Mouse (Mus musculus): Measurements from ENCODE around the gene Rxfp3. TPM values are rescaled to one million over a fixed set of nuclear protein-coding genes. Genes with fewer than 3 reads are reported as not detected.
"Not testable (repeated sequence)": the region's sequence is repeated elsewhere in the genome, so short reads cannot be mapped to it uniquely, and the experiment has no call there.

Rxfp3 gene
- polyA plus RNA-seq, 1 experiment from 2014 or later: 3.0 TPM

DNA sequence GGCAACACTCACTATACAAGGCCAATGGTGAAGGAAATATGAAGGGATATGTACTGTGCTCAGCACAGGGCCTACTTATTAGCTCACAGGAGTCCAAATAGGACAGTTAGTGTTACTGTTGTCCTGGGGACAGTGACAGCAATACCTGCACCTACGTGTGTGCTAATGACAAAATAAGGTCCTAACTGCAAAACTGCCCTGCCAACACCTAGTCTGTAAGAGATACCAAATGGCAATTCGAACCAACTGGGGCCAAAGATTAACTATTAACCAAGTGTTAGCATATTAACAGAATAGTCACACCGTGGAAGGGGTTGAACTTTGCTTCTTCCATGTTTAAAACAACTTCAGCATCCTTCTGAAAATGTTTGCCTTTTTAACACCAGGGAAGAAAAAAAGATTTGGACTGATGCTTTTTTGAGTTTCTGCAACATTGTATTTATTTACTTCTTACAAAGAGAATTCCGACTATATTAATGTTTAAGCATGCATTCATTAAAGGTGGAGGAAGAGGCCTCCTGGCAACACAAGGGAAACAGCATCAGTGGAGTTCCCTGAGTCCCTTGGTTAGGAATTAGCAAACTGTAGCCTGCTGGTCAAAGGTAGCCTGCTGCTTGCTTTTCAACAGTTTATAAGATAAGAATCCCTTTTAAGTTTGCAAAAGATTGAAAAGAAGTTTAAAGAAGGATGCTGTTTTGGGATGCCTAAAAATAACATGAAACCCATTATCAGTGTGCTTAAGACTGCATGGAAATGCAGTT is 10.8 kb downstream of the Rxfp3 start:
- ATAC-seq (replicated peaks): no peak

DNA sequence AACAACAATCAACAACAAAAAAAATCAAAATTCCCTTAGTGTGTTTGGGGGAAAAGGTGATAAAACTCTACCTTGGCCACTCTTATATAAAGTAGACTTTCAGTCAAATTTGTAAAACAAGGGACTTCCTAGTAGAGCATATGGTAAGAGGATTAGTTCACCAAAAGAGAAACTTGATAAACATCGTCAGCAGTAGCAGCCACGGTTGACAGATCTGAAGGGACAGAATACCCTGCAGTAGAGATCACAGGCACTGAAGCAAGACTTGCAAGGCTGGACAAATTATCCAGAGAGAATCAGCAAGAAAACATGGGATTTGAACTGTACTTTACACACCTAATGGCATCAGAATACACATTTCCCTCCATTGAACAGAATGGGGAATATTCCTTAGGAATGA is 22.9 kb downstream of the Rxfp3 start:
- H3K4me2 ChIP-seq: no peak overlapping the region
- H3K27me3 ChIP-seq (replicated peaks): no peaks in the 10 kb centered on the region
- no peak overlapping the region for H3K27ac ChIP-seq
- 26% methylated on average over 2 of the region's 2 CpGs for WGBS
- no peaks in the 10 kb centered on the region for H3K36me3 ChIP-seq (replicated peaks)
- no peak for ATAC-seq (replicated peaks)
- no peaks in the 10 kb centered on the region for H3K9me3 ChIP-seq
- H3K4me1 ChIP-seq: no peaks in the 10 kb centered on the region
- H3K9ac ChIP-seq: no peak overlapping the region
- H3K4me3 ChIP-seq: no peak overlapping the region

More for the DNA sequence above, 10.8 kb downstream of the Rxfp3 start:
- Histone ChIP-seq H3K9ac (no peak overlapping the region), H3K27ac (no peak overlapping the region), H3K27me3 (replicated peaks) (no peaks in the 10 kb centered on the region), H3K4me3 (no peak overlapping the region), H3K4me2 (no peak overlapping the region), H3K9me3 (no peaks in the 10 kb centered on the region), H3K4me1 (no peaks in the 10 kb centered on the region), H3K36me3 (replicated peaks) (no peaks in the 10 kb centered on the region)
- 77% methylated on average over 4 of the region's 4 CpGs for WGBS

DNA sequence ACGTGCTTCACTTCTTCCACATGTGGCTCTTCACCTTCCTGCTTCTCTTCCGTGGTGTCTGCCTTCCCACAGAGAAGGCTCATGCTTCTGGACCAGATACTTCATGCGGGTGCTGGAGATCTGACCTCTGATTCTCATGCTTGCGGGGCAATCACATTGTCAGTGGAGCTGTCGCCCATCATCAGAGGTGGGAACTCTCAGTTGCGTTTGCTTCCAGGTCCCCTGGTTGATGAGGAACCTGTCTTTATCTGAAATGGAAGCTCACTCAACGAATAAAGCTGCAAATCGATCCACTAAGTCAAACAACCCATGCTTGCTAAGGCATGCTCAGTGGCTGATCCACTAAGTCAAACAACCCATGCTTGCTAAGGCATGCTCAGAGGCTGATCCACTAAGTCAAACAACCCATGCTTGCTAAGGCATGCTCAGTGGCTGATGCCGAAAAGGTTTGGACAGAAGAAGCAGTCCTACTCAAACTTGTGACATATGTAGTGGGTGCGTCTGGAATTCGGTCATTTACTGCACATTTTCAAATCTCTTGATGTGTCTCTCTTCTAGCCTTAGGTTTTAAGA is 26.7 kb downstream of the Rxfp3 start:
- no peak overlapping the region for H3K4me2 ChIP-seq
- WGBS: 94% methylated on average over 11 of the region's 11 CpGs
- H3K9ac ChIP-seq: no peak overlapping the region
- no peaks in the 10 kb centered on the region for H3K4me1 ChIP-seq
- H3K27ac ChIP-seq: no peak overlapping the region
- H3K36me3 ChIP-seq (replicated peaks): no peaks in the 10 kb centered on the region
- no peak overlapping the region for H3K4me3 ChIP-seq
- H3K27me3 ChIP-seq (replicated peaks): no peaks in the 10 kb centered on the region
- no peak for ATAC-seq (replicated peaks)
- no peaks in the 10 kb centered on the region for H3K9me3 ChIP-seq

DNA sequence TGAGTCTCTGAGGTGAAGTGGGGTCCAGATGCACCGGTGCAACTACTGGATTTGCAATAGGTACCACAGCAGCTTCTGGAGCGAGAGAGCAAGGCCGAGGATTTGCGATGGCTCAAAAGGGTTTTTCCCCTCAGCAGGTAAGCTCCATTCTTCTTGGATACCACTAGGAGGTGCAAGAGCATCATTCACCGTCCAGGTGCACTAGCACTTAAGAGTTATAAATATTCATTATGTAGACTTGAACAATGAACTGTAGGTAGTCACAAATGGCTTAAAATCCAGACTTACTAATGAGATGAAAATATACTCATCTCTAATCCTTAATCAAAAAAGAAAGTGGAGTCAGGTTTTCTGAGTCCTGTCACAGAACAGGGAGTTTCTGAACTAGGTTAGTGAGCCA is 29.0 kb downstream of the Rxfp3 start:
- no peaks in the 10 kb centered on the region for H3K4me1 ChIP-seq
- H3K9me3 ChIP-seq: no peaks in the 10 kb centered on the region
- H3K27me3 ChIP-seq (replicated peaks): no peaks in the 10 kb centered on the region
- H3K9ac ChIP-seq: no peak overlapping the region
- H3K36me3 ChIP-seq (replicated peaks): no peaks in the 10 kb centered on the region
- ATAC-seq (replicated peaks): no peak
- no peak overlapping the region for H3K4me3 ChIP-seq
- H3K4me2 ChIP-seq: no peak overlapping the region
- WGBS: 29% methylated on average over 5 of the region's 5 CpGs
- H3K27ac ChIP-seq: no peak overlapping the region

DNA sequence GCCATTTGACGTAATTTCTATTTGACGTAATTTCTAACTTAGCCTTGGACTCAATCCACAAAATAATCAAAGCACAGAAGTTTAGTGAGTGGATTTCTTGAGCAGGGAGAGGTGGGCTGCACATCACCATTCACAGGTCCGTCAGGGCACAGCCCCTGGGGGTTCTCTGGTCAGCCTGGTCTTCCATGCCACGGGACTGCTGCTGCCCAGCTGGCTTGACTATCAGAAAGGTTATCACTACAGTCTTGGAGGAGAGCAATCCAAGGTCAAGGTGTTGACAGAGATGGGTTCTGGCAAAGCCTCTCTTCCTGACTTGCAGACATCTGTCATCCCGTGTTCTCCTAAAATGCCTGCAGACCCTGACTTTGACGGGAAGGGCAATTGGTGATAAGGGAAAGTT is 33.1 kb downstream of the Rxfp3 start:
- no peaks in the 10 kb centered on the region for H3K36me3 ChIP-seq (replicated peaks)
- no peak for ATAC-seq (replicated peaks)
- 89% methylated on average over 6 of the region's 6 CpGs for WGBS
- no peak overlapping the region for H3K4me2 ChIP-seq
- H3K9ac ChIP-seq: no peak overlapping the region
- H3K4me3 ChIP-seq: no peak overlapping the region
- no peak overlapping the region for H3K27ac ChIP-seq
- H3K27me3 ChIP-seq (replicated peaks): no peaks in the 10 kb centered on the region
- no peaks in the 10 kb centered on the region for H3K9me3 ChIP-seq
- H3K4me1 ChIP-seq: no peaks in the 10 kb centered on the region

DNA sequence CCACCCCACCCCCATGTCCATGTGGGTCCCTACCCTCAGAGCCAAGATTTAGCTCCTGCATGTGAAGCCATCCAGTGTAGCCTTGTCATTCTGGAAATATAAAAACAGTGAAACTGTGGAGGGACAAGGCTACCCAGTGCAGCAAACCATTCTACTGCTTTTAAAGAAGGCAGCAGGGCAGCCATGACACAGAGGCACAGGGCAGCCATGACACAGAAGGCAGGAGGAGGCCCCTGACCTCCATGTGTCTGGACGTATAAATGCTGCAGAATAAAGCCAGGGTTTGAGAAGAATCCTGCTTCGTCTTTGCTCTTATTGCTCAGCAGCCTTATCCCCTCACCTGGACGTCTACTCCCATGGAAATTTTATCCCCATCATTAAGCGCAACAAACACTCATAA is 34.0 kb downstream of the Rxfp3 start:
- no peak for ATAC-seq (replicated peaks)
- no peaks in the 10 kb centered on the region for H3K36me3 ChIP-seq (replicated peaks)
- 86% methylated on average over 4 of the region's 4 CpGs for WGBS

DNA sequence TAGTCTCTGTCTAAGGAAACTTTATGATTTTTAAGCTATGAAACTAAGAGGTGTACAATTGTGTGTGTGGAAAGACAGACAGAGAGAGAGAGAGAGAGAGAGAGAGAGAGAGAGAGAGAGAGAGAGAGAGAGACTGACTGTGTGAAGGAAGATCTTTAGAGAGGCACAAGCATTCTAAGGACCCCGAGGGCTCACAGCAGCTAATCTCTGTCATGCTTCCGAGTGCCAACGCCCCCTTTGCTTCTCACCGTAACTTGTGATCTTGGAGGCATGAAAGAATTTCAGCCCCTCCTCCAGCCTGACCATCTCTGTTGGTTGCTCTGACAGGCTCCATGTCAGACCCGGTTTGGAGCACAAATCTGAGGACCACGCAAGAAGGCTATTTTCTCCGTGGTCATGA is 37.4 kb downstream of the Rxfp3 start, which contains the start of gene Slc45a2:
Slc45a2 (plus strand) TSS at position 301 of the 400 bp plus-strand sequence.
- Histone ChIP-seq H3K27ac (no peak within 1 kb of the TSS), H3K36me3 (replicated peaks) (no peaks in the 10 kb centered on the region), H3K4me3 (no peak within 1 kb of the TSS), H3K27me3 (replicated peaks) (no peaks in the 10 kb centered on the region), H3K9me3 (no peaks in the 10 kb centered on the region), H3K4me2 (no peak within 1 kb of the TSS), H3K9ac (no peak within 1 kb of the TSS), H3K4me1 (no peaks in the 10 kb centered on the region)
- no peak for ATAC-seq (replicated peaks)
- 42% methylated on average over 7 of the region's 7 CpGs for WGBS

More for the DNA sequence above, 34.0 kb downstream of the Rxfp3 start:
- Histone ChIP-seq H3K27ac (no peak overlapping the region), H3K9ac (no peak overlapping the region), H3K4me2 (no peak overlapping the region), H3K27me3 (replicated peaks) (no peaks in the 10 kb centered on the region), H3K4me1 (no peaks in the 10 kb centered on the region), H3K4me3 (no peak overlapping the region), H3K9me3 (no peaks in the 10 kb centered on the region)

DNA sequence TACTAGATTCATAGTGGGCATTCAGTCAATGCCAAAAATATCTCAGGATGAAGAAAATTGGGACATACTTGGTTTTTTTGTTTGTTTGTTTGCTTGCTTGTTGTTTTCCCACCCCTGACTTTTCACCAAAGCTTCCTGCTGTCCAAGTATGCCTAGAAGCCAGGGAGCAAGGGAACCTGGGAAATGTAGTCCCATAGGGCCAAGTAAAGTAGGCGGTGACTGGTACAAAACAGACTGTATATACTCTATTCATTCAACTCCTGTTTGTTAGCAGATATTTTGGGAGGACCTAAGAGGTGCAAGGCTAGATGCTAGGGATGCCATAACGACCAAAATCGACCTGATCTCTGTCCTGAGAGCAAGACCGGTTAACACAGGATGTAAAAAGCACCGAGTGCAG is 38.0 kb downstream of the Rxfp3 start:
- peak; percentile 67; the same call in 1 of the 2 replicates for ATAC-seq (replicated peaks)
- H3K9me3 ChIP-seq: no peaks in the 10 kb centered on the region
- no peak overlapping the region for H3K4me3 ChIP-seq
- no peak overlapping the region for H3K4me2 ChIP-seq
- no peak overlapping the region for H3K9ac ChIP-seq
- no peaks in the 10 kb centered on the region for H3K4me1 ChIP-seq
- H3K27me3 ChIP-seq (replicated peaks): no peaks in the 10 kb centered on the region
- WGBS: 53% methylated on average over 5 of the region's 5 CpGs
- H3K36me3 ChIP-seq (replicated peaks): no peaks in the 10 kb centered on the region
- no peak overlapping the region for H3K27ac ChIP-seq

DNA sequence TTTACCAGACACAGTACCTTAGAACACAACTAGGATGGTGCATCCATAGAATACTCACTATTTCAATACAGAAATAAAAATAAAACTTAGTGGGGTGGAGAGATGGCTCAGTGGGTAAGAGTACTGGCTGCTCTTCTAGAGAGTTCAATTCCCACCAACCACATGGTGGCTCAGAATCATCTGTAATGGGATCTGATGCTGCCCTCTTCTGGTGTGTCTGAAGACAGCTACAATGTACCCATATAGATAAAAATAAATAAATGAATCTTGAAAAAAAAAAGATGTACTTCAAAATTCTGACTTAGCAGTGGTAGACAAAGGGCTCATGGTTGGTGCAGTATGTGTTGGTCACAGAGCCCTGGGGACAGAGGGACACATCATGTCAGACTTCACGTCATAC is 46.2 kb downstream of the Rxfp3 start:
- 100% methylated on average over 1 of the region's 1 CpGs for WGBS
- no peaks in the 10 kb centered on the region for H3K4me1 ChIP-seq
- no peak for ATAC-seq (replicated peaks)
- no peak overlapping the region for H3K27ac ChIP-seq
- no peaks in the 10 kb centered on the region for H3K36me3 ChIP-seq (replicated peaks)
- H3K9ac ChIP-seq: no peak overlapping the region
- no peaks in the 10 kb centered on the region for H3K27me3 ChIP-seq (replicated peaks)
- no peak overlapping the region for H3K4me3 ChIP-seq
- no peak overlapping the region for H3K4me2 ChIP-seq
- H3K9me3 ChIP-seq: no peaks in the 10 kb centered on the region

DNA sequence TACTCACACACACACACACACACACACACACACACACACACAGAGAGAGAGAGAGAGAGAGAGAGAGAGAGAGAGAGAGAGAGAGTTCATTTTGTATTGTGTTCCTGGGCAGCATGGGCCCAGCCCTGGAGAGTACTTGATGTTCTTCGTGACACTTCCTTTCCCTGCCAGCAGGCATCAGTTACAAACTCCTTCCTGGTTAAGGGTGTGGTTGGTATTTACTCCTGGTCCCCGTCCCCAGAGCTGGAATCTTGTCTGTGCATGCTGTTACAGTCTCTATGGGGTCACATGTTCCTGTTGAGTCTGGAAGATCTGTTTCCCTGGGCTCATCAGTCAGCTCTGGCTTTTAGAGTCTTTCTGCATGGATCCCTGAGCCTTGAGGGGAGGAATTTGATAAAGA is 47.4 kb downstream of the Rxfp3 start:
- no peaks in the 10 kb centered on the region for H3K36me3 ChIP-seq (replicated peaks)
- no peak for ATAC-seq (replicated peaks)
- H3K4me3 ChIP-seq: no peak overlapping the region
- H3K9ac ChIP-seq: no peak overlapping the region
- 76% methylated on average over 2 of the region's 2 CpGs for WGBS
- H3K27me3 ChIP-seq (replicated peaks): no peaks in the 10 kb centered on the region
- no peaks in the 10 kb centered on the region for H3K9me3 ChIP-seq
- no peak overlapping the region for H3K27ac ChIP-seq
- H3K4me2 ChIP-seq: no peak overlapping the region
- no peaks in the 10 kb centered on the region for H3K4me1 ChIP-seq

DNA sequence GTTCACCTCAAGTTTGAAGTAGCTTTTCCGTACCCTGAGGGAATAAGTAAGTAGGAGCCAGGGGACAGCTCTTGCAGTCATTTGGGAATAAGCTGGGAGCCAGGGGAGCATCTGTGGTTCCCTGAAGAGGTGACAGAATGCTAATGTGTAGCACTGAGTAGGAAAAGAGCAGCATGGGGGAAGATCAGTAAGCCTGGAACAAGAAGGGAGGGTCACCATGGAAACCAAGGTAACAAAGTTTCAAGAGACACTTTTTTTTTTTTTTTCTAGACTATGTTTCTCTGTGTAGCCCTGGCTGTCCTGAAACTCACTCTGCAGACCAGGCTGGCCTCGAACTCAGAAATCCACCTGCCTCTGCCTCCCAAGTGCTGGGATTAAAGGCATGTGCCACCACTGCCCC is 51.3 kb downstream of the Rxfp3 start:
- not testable (repeated sequence) for H3K9me3 ChIP-seq; ATAC-seq (replicated peaks); H3K27me3 ChIP-seq (replicated peaks); H3K27ac ChIP-seq; H3K4me2 ChIP-seq; H3K4me3 ChIP-seq; H3K9ac ChIP-seq; H3K4me1 ChIP-seq; H3K36me3 ChIP-seq (replicated peaks)
- 67% methylated on average over 2 of the region's 2 CpGs for WGBS

DNA sequence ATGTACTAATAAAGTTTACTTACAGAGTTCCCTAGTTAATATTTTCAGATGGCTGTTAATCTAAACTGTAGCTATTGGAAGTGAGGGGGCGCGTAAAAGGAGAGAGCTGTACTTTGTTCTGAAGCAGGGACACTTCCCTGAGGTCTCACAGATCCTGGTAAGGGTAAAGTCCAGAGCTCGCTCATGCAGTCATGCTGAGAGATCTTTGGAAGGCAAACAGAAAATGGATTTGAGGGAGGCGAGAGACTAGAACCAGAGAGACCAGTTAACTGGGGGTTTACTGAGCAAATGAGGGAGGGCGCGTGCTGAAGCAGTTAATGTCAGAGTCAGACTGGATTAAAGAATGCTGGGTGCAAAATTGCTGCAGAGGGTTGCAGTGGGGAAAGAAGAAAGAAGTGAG is 52.0 kb downstream of the Rxfp3 start:
- Histone ChIP-seq H3K9me3 (no peaks in the 10 kb centered on the region), H3K4me1 (peaks cover 11% of the 10 kb centered on the region), H3K27ac (no peak overlapping the region), H3K4me3 (no peak overlapping the region), H3K9ac (no peak overlapping the region), H3K4me2 (no peak overlapping the region), H3K36me3 (replicated peaks) (no peaks in the 10 kb centered on the region), H3K27me3 (replicated peaks) (no peaks in the 10 kb centered on the region)
- ATAC-seq (replicated peaks): no peak
- WGBS: 83% methylated on average over 6 of the region's 6 CpGs

All from midbrain, embryonic 15.5 days (tissue).